Mouse (Mus musculus) intestine, embryonic 16.5 days (tissue): ENCODE data around the gene Tmem170b. TPM values are rescaled to one million over a fixed set of nuclear protein-coding genes. Genes with fewer than 3 reads are reported as not detected.

Experiments
- ATAC-seq: fragments of 200-750 bp; cut with Nextera tagmentation; 2 replicates; pipeline ENCODE4 v1.8.0; 2017; ENCODE audit warnings: moderate TSS enrichment, moderate library complexity
- H3K27ac ChIP-seq: fragments of 300-500 bp; sonication (generic); 2 replicates; pipeline ENCODE4 v1.5.1; 2014; ENCODE audit warnings: mild to moderate bottlenecking, low read length
- H3K27me3 ChIP-seq: fragments of 300-500 bp; sonication (generic); replicated peaks from 2 replicates; pipeline ENCODE4 v1.6.1; 2014; ENCODE audit warnings: low read length, control low read depth, mixed read lengths; ENCODE audit not compliant: control insufficient read depth, insufficient read depth
- H3K36me3 ChIP-seq: fragments of 300-500 bp; sonication (generic); 2 replicates; pipeline ENCODE4 v1.6.1; 2014; ENCODE audit warnings: low read length, control low read depth; ENCODE audit not compliant: control insufficient read depth, insufficient read depth
- H3K4me1 ChIP-seq: fragments of 300-500 bp; sonication (generic); 2 replicates; pipeline ENCODE4 v1.6.1; 2014; ENCODE audit warnings: low read length, control low read depth, mixed read lengths; ENCODE audit not compliant: control insufficient read depth, insufficient read depth
- H3K4me2 ChIP-seq: fragments of 300-500 bp; sonication (generic); 2 replicates; pipeline ENCODE4 v1.6.1; 2014; ENCODE audit warnings: low read depth, low read length, control low read depth
- H3K4me3 ChIP-seq: fragments of 300-500 bp; sonication (generic); 2 replicates; pipeline ENCODE4 v1.5.1; 2014; ENCODE audit warnings: mild to moderate bottlenecking, low read length
- H3K9ac ChIP-seq: fragments of 300-500 bp; sonication (generic); 2 replicates; pipeline ENCODE4 v1.6.1; 2014; ENCODE audit warnings: low read depth, low read length
- H3K9me3 ChIP-seq: fragments of 300-500 bp; sonication (generic); 2 replicates; pipeline ENCODE4 v1.6.1; 2016; ENCODE audit warnings: low read length, control low read depth; ENCODE audit not compliant: control insufficient read depth
- WGBS: fragments of 180-500 bp; shearing (Covaris S2); extraction: QIAGEN DNeasy Blood & Tissue Kit; methylation state at CpG from one replicate; pipeline ENCODE4 v1.1.7; 2014; 5-methylcytosine and 5-hydroxymethylcytosine counted together
- polyA plus RNA-seq: library from polyadenylated mRNA; unstranded; fragments of >200 nt; fragmentation: Nextera tagmentation; extraction: Ambion mirVana; gene quantifications from 2 replicates; pipeline ENCODE4 v1.2.1, GENCODE M21; 2015

The Tmem170b gene
- polyA plus RNA-seq: 10.4 and 10.9 TPM in 2 replicates

DNA sequence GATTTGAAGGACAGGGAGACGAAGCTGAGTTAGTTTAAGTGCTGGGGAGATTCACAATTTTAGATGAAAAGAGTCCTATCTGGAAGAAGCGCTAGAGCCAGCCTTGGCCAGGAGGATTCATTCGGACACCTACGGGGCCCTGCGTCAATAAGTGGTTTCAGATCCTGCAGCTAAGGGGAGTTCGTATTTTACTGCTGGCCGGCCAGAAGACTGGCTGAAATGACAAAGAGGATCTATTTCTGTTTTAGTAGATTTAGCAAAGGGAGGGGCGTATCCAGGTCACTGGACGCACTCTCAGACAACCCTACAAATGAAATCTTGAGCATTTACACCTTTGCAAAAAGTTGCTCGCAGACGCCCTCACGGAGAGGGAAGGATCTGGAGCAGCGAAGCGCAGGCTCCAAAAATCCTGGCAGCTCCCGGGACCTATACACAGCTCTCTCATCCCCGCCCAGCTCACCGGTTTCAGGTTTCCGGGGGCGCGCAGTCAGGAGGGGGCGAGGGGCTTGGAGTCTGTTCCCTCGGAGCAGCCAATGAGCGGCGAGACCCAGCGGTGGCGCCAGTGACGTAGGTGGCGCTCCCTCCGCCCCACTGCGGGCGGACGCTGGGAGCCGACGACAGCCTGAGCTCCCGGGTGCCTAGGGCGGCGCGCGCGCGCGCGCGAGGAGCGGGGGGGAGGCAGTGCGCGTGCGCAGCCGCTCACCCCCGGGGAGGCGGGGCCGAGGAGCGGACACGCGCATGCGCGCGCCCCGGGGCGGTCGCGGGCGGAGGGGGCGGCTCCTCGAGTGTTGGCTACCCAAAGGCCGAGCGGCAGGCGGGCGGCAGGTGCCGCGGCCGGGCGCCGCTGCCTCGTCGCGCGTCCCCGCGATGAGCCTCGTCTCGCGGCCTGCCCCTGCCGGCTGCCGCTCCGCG, at the start of gene Tmem170b:
Gene Tmem170b, plus strand, starts transcription at position 809 of the 912 bp plus-strand sequence.
- H3K9me3 ChIP-seq: no peaks in the 10 kb centered on the region
- H3K4me3 ChIP-seq: peak within 1 kb of the TSS; percentile 93
- peak within 1 kb of the TSS; percentile 97 for H3K27ac ChIP-seq
- WGBS: under 1% methylated on average over 63 of the region's 87 CpGs
- H3K4me1 ChIP-seq: peaks cover 8% of the 10 kb centered on the region
- peak; percentile 99 for ATAC-seq
- H3K27me3 ChIP-seq: no peaks in the 10 kb centered on the region
- H3K36me3 ChIP-seq: no peaks in the 10 kb centered on the region
- H3K4me2 ChIP-seq: peak within 1 kb of the TSS; percentile 65
- peak within 1 kb of the TSS; percentile 98 for H3K9ac ChIP-seq

DNA sequence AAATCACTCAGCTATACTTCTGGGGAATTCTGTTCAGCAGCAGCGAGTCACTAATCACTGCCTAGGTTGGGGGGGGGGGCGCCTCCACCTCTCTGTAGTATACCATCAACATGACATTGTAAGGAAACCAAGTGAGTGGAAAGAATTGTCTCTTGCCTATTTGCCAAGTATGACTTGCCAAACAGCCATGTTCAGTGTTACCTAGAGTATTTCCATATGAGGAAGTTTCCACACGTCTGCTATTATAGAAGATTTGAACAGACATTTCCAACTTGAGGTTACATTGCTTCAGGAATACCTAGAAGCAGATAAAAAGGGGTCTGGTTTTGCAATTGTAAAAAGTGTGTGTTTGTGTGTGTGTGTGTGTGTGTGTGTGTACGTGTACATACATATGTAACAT, 44.7 kb upstream of the Tmem170b start:
- H3K4me2 ChIP-seq: no peak overlapping the region
- WGBS: 89% methylated on average over 4 of the region's 4 CpGs
- H3K9ac ChIP-seq: no peak overlapping the region
- ATAC-seq: no peak
- H3K27me3 ChIP-seq: no peaks in the 10 kb centered on the region
- H3K27ac ChIP-seq: no peak overlapping the region
- no peak overlapping the region for H3K4me3 ChIP-seq
- H3K9me3 ChIP-seq: no peaks in the 10 kb centered on the region
- 0 out of 2 replicates have a peak, but pooled peaks cover 2% of the 10 kb centered on the region for H3K4me1 ChIP-seq
- no peaks in the 10 kb centered on the region for H3K36me3 ChIP-seq

DNA sequence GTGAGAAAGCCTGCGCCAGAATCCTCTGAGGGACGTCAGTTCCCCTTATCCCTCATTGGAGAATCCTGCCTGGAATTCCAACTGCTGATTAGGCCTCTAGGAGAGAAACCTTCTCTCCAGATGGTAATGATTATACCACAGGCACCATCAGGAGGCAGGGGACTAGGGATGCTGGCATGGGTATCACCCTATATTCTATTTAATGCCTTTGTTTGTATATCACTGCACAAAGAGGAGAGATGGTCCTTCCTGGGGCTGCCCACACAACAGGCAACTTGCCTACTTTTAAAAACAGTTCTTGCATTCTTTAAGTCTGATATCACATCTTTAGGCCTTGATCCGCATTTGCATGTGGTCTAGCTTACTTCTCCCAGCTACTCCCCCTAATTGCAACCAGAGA, 37.3 kb upstream of the Tmem170b start:
- Histone ChIP-seq H3K36me3 (no peaks in the 10 kb centered on the region), H3K27ac (no peak overlapping the region), H3K9ac (no peak overlapping the region), H3K27me3 (no peaks in the 10 kb centered on the region), H3K4me1 (0 out of 2 replicates have a peak, but pooled peaks cover 5% of the 10 kb centered on the region), H3K4me3 (no peak overlapping the region), H3K9me3 (no peaks in the 10 kb centered on the region), H3K4me2 (no peak overlapping the region)
- no peak for ATAC-seq
- WGBS: 89% methylated on average over 3 of the region's 3 CpGs

DNA sequence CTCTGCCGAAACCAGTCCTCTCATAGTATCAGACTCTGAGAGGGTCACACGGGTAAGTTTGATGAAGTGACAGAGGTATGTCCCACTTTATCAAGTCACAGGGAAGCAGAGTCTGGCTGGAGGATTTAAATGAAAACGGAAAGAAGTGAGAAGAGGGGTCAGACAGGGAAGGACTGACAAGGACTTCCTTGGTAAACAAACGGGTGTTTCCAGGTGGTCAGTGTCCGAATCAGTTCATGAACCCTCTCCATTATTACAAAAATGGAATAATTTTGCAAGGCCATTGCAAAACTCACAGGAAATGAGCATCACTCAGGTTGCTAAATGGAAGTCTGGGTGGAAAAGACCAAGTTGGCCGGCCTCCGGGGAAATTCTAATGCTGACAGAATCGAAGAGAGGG, 36.8 kb upstream of the Tmem170b start:
- Histone ChIP-seq H3K36me3 (no peaks in the 10 kb centered on the region), H3K9ac (no peak overlapping the region), H3K4me2 (no peak overlapping the region), H3K4me3 (no peak overlapping the region), H3K9me3 (no peaks in the 10 kb centered on the region), H3K27ac (no peak overlapping the region), H3K27me3 (no peaks in the 10 kb centered on the region), H3K4me1 (0 out of 2 replicates have a peak, but pooled peaks cover 5% of the 10 kb centered on the region)
- 82% methylated on average over 8 of the region's 8 CpGs for WGBS
- no peak for ATAC-seq

DNA sequence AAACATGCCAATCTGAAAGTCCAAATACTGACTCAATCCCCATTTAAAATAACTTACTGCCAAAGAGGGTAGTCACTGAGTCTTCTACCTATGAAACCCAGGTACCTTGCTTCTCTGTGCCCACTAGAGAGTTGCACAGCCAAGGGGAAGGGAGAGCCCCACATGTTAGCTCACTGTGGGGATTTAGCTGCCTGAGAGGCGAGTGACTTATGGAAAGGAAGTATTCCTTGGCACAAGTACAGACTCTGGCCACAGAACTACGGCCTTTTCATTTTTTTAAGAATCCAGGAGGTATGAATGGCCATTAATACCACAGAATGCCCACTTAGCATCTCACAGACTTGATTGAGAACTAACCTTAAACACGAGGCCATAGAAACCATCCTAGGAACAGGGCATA, 35.9 kb upstream of the Tmem170b start:
- Histone ChIP-seq H3K27me3 (no peaks in the 10 kb centered on the region), H3K4me3 (no peak overlapping the region)
- 75% methylated on average over 3 of the region's 3 CpGs for WGBS

DNA sequence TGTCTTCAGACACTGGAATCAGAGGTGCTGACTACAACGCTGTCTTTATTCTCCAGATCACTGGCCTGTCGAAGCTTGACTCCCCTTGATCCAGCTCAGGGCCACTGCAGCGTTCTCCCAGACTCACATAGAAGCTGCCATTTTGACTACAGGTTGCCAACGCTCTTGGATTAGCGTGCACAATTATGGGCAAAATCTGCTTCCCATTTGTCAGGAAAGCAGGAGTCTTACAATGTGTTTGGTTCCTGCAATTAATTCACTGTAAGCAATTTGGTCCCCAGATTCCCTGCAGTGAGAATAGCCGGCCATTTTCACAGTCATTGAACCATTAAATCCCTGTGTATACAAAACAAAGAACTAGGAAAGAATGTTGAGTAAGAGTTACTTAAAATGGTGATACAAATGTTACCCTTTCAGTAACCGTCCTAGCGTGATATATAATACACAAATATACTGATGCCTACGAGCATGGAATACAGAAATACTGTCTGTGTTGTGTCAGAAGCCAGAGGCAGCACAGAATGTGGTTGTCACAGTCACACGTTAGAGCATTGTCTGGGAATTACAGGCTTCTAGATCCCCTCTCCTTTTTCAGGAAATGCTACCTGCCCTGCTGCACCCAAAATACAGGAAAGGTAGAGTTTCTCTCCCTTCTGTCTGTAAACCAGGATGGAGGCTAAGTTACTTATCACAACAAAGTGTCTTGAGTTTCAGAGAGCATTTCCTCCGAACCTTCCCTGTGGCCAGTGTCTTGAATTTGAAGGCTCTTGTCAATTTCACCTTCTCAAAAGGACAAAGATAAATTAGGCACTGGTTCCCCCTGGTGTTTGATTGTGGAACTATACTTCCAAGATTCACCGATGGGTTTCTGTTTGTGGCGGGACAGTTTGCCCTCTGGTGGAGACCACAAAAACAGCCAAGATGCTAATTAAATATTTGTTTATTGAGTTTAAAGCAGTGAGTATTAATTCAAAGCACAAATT, 34.0 kb upstream of the Tmem170b start:
- Histone ChIP-seq H3K27me3 (no peaks in the 10 kb centered on the region), H3K36me3 (no peaks in the 10 kb centered on the region), H3K4me3 (no peak overlapping the region), H3K4me1 (0 out of 2 replicates have a peak, but pooled peaks cover 3% of the 10 kb centered on the region), H3K9me3 (no peaks in the 10 kb centered on the region), H3K27ac (no peak overlapping the region), H3K4me2 (no peak overlapping the region), H3K9ac (no peak overlapping the region)
- WGBS: 47% methylated on average over 13 of the region's 13 CpGs
- ATAC-seq: no peak

More for the DNA sequence above, 35.9 kb upstream of the Tmem170b start:
- Histone ChIP-seq H3K9ac (no peak overlapping the region), H3K4me2 (no peak overlapping the region), H3K27ac (no peak overlapping the region), H3K4me1 (0 out of 2 replicates have a peak, but pooled peaks cover 5% of the 10 kb centered on the region), H3K36me3 (no peaks in the 10 kb centered on the region), H3K9me3 (no peaks in the 10 kb centered on the region)
- no peak for ATAC-seq

DNA sequence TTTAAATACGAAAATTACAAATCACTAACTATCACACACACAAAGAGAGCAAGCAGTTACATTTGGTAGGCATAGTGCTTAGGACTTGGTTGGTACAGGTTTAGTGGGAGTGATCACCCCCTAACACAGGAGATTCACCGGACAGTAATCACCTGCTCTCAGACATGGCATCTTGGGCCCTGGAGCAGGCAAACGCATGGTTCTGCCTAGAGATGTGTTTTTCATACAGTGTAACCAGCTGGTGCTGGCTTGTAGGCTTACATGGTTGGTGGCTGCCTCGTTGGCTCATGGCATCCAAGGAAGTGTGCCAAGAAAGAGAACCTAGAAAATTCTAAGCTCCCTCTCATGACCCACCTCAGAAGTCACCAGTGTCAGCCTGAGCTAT, 33.4 kb upstream of the Tmem170b start:
- Histone ChIP-seq H3K4me3 (no peak overlapping the region), H3K9me3 (no peaks in the 10 kb centered on the region), H3K4me1 (0 out of 2 replicates have a peak, but pooled peaks cover 3% of the 10 kb centered on the region), H3K9ac (no peak overlapping the region), H3K27me3 (no peaks in the 10 kb centered on the region), H3K36me3 (no peaks in the 10 kb centered on the region), H3K27ac (no peak overlapping the region), H3K4me2 (no peak overlapping the region)
- 47% methylated on average over 4 of the region's 4 CpGs for WGBS
- ATAC-seq: 0 out of 2 replicates have a peak, but pooled peaks have one; percentile 38

DNA sequence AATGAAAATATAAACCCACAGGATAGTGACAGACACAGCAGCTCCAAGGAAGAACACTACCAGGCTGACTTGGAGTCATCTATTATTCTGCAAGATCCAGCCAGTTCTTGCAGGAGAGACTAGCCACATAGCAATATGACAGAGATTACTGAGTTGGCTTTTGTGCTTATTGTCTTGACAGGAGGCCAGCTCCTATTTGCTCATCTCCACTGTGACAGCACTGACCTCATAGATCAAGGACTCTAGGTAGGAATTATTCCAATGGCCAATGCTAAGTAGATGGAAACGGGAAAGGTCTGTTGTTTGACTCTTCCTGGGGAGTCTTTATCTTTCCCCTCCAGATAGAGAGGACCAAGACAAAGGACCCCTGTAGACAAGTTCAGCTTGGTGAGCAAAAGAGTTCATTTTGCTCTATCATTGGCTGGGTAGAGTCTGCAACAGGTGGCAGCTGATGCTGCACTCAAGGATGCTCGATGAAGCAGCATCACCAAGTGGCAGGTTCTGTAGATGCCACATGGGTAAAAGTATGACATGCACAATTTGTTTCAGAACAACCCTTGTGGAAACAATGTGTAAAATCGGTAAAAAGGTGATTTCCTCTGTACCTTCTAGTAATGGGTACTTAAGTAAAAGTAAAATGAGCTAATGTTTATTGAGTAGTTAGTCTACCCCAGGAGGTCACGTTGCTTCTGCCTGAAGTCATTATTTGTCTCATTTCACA, 32.4 kb upstream of the Tmem170b start:
- 52% methylated on average over 4 of the region's 4 CpGs for WGBS
- Histone ChIP-seq H3K27me3 (no peaks in the 10 kb centered on the region), H3K9ac (no peak overlapping the region), H3K4me3 (no peak overlapping the region), H3K27ac (no peak overlapping the region), H3K36me3 (no peaks in the 10 kb centered on the region), H3K4me2 (no peak overlapping the region), H3K4me1 (0 out of 2 replicates have a peak, but pooled peaks cover 3% of the 10 kb centered on the region), H3K9me3 (no peaks in the 10 kb centered on the region)
- no peak for ATAC-seq
